Mouse (Mus musculus): ENCODE measurements around the gene D11Wsu47e.
A peak's percentile ranks its signal among the peaks of the same experiment; 100 is the strongest.

DNA sequence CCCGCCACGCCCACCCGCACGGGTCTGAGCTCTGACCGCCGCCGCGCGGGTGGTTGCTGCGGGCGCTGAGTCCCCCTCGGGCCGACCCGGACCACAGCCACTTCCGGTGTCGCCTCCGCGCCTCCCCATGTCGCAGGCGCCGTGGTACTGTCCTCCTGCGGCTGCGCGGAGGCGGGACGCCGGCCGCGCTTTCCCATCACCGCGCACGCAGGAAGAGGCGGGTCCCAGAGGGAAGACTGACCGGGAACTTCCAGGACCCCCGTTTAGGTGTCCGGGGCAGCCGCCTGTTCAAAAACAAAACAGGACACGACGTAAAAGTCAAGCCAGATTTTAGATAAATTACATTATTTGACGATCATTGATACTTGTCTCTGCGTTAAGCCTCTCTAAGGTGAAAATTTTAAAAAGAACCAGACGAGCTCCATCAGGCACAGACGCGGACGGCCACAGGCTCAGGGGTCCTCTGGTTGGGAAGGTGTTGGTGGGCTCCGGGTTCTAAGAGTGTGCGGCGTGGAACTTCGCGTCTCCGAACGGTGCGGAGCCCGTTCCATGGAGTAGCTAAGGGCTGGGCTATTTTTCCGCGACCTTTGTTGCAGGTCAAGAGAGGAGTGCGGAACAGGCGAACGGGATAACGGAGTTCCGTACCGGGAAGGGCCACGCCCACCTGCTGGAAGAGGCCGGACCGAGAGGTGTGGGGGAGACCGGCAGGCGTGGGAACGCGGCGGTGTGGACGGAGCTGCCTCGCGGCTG lies at the start of gene D11Wsu47e, which contains the start of gene Fam104a:
- TF ChIP-seq CTCF (IDR thresholded peaks at IDR 0.05; ENCODE audit: low read depth, low read length): no peak
- TF ChIP-seq POLR2A (IDR thresholded peaks at IDR 0.05; ENCODE audit: borderline replicate concordance, low read depth, low read length): 0 out of 2 replicates have a peak, but pooled peaks have one; percentile 56
